Comparison of ENCODE assay signal across 37 mouse cellular contexts in the genomic region with DNA sequence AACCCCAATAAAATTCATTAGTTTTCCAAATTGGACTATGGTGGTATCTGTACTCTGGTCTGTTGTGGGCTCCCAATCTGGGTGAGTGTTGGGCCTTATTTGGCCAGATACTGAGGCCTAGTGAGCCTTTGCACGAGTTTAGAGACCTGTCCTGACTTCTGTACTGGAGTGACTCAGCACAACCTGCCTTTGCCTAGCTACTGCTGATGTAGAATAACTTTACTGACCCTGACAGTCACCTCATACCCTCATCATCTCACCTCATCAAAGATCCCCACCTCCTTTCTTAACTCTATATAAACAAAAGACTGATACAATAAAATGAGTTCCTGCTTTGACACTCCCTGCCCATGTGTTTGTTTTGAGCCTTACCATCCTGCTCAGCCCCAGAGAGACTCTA. TPM values are rescaled to one million over a fixed set of nuclear protein-coding genes. Genes with fewer than 3 reads are reported as not detected.
"Had no signal": no experiment of that assay in that cellular context is flagged by ENCODE, and none has a peak within 500 bp of the region (broad histone marks: within the 10 kb centered on the region; RNA-seq: fewer than 3 reads in every experiment).

No protein-coding gene starts in this region.

- H3K4me3 ChIP-seq: embryonic facial prominence, embryonic 10.5 days; embryonic facial prominence, embryonic 12.5 days; embryonic facial prominence, embryonic 13.5 days; embryonic facial prominence, embryonic 15.5 days; erythroblast, embryonic 14.5 days; forebrain, embryonic 10.5 days; forebrain, embryonic 12.5 days; forebrain, embryonic 13.5 days; forebrain, embryonic 15.5 days; gastrocnemius, adult 2 months; heart, adult 2 months; heart, embryonic 10.5 days had no signal

- H3K9ac ChIP-seq: embryonic facial prominence, embryonic 12.5 days; embryonic facial prominence, embryonic 13.5 days; embryonic facial prominence, embryonic 15.5 days; forebrain, embryonic 12.5 days; forebrain, embryonic 13.5 days; forebrain, embryonic 15.5 days; forebrain, postnatal 0 days had no signal

- H3K27ac ChIP-seq: embryonic facial prominence, embryonic 10.5 days; embryonic facial prominence, embryonic 12.5 days; embryonic facial prominence, embryonic 13.5 days; embryonic facial prominence, embryonic 15.5 days; forebrain, embryonic 10.5 days; forebrain, embryonic 12.5 days; forebrain, embryonic 13.5 days; forebrain, embryonic 15.5 days; gastrocnemius, adult 2 months; heart, adult 2 months; heart, embryonic 10.5 days had no signal

- H3K36me3 ChIP-seq: embryonic facial prominence, embryonic 10.5 days; embryonic facial prominence, embryonic 12.5 days; embryonic facial prominence, embryonic 13.5 days; embryonic facial prominence, embryonic 15.5 days; forebrain, embryonic 10.5 days; forebrain, embryonic 12.5 days; forebrain, embryonic 15.5 days; heart, embryonic 10.5 days had no signal

- DNase-seq: cerebellum, adult 8-10 months; cerebellum, adult 9-10 months; cerebellum, adult 9-11 months; cerebellum, postnatal 10 days; cerebellum, postnatal 14 days; cerebellum, postnatal 25 days; cerebellum, postnatal 36 days; embryo, embryonic 11 days; forebrain, postnatal 0 days; gastrocnemius, adult 2 months; gastrocnemius, postnatal 10 days; gastrocnemius, postnatal 14 days; gastrocnemius, postnatal 25 days; gastrocnemius, postnatal 36 days; heart, adult 18-20 months; heart, adult 2 months had no signal

- H3K27me3 ChIP-seq: embryonic facial prominence, embryonic 12.5 days; embryonic facial prominence, embryonic 15.5 days; forebrain, embryonic 13.5 days; forebrain, embryonic 15.5 days had no signal

- H3K4me1 ChIP-seq: embryonic facial prominence, embryonic 10.5 days; embryonic facial prominence, embryonic 12.5 days; embryonic facial prominence, embryonic 15.5 days; forebrain, embryonic 10.5 days; forebrain, embryonic 12.5 days; forebrain, embryonic 13.5 days; forebrain, embryonic 15.5 days; heart, embryonic 10.5 days had no signal

- H3K9me3 ChIP-seq: embryonic facial prominence, embryonic 10.5 days; embryonic facial prominence, embryonic 12.5 days; embryonic facial prominence, embryonic 13.5 days; embryonic facial prominence, embryonic 15.5 days; forebrain, embryonic 10.5 days; forebrain, embryonic 12.5 days; forebrain, embryonic 13.5 days; forebrain, embryonic 15.5 days; heart, embryonic 10.5 days had no signal

RNA-seq across cellular contexts. Expression of a gene that starts 24.3 kb away (rescaled TPM):
- total RNA-seq: common myeloid progenitor, adult 5-6 weeks; forebrain, postnatal 0 days; gastrocnemius, adult 18-20 months; gastrocnemius, adult 2 months; gastrocnemius, adult 8-10 months; gastrocnemius, postnatal 10 days; gastrocnemius, postnatal 14 days; gastrocnemius, postnatal 36 days; granulocyte monocyte progenitor cell, adult 5-6 weeks; heart, adult 2 months; heart, adult 8-10 months had no signal
- polyA plus RNA-seq: embryonic facial prominence, embryonic 10.5 days; embryonic facial prominence, embryonic 11.5 days; embryonic facial prominence, embryonic 12.5 days; embryonic facial prominence, embryonic 13.5 days; erythroblast, embryonic 14.5 days; forebrain, embryonic 11.5 days; forebrain, embryonic 13.5 days; forebrain, embryonic 14.5 days; forebrain, embryonic 15.5 days; forebrain, embryonic 16.5 days; forebrain, postnatal 0 days; heart, embryonic 10.5 days had no signal

RNA-seq across cellular contexts. Expression of a gene that starts 56.5 kb away (rescaled TPM):
- total RNA-seq: common myeloid progenitor, adult 5-6 weeks; gastrocnemius, adult 18-20 months; gastrocnemius, adult 2 months; gastrocnemius, adult 8-10 months; gastrocnemius, postnatal 10 days; gastrocnemius, postnatal 14 days; gastrocnemius, postnatal 25 days; gastrocnemius, postnatal 36 days; granulocyte monocyte progenitor cell, adult 5-6 weeks; heart, adult 18-20 months; heart, adult 2 months had no signal
- polyA plus RNA-seq: embryonic facial prominence, embryonic 10.5 days; embryonic facial prominence, embryonic 11.5 days; embryonic facial prominence, embryonic 12.5 days; embryonic facial prominence, embryonic 13.5 days; embryonic facial prominence, embryonic 14.5 days; embryonic facial prominence, embryonic 15.5 days; erythroblast, embryonic 14.5 days; forebrain, embryonic 10.5 days; forebrain, embryonic 11.5 days; forebrain, embryonic 12.5 days; forebrain, embryonic 13.5 days; forebrain, embryonic 14.5 days; forebrain, embryonic 15.5 days; forebrain, embryonic 16.5 days; gonadal fat pad, adult 2 months; heart, adult 2 months; heart, embryonic 10.5 days had no signal
